Mouse (Mus musculus): Measurements from ENCODE around the gene Ager. TPM values are rescaled to one million over a fixed set of nuclear protein-coding genes. Genes with fewer than 3 reads are reported as not detected.

Gene Ager
- polyA plus RNA-seq, 1 experiment, result 0.22 TPM

DNA sequence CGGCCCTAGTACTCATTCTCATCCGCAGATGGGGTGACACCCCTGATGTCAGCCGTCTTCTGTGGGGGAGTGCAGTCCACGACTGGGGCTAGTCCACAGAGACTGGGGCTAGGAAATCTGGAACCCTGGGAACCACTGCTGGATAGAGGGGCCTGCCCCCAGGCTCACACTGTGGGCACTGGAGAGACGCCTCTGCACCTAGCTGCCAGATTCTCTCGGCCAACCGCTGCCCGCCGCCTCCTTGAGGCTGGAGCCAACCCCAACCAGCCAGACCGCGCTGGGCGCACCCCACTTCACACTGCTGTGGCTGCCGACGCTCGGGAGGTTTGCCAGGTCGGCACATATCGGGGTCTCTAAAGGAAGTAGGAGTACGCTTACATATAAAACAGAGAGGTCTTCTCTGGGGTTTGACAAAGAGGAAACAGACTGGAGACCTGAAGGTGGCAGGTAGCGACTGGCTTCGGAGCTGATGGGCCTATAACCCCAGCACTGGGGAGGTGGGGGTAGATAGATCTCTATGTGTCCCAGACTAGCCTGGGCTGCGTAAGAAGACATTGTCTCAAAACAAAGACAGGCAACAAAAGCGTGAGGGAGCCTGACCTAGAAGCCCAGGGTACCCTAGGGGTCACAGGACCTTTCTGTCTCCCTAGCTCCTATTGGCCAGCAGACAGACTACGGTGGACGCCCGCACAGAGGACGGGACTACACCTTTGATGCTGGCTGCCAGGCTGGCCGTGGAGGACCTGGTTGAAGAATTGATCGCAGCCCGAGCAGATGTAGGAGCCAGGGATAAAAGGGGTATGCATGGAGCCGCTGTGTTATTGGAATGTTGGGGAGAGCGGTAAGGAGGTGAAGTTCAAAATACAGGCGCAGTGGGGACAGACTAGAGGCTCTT lies 11.5 kb upstream of the Ager start:
- TF ChIP-seq USF1 (IDR thresholded peaks at IDR 0.05; ENCODE audit: low read depth) (no peak), POLR2AphosphoS2 (IDR thresholded peaks at IDR 0.05; ENCODE audit: insufficient read length, low read depth) (no peak), TCF12 (IDR thresholded peaks at IDR 0.05; ENCODE audit: insufficient read depth, poor library complexity, severe bottlenecking) (no peak), MYOG (IDR thresholded peaks at IDR 0.05; ENCODE audit: control insufficient read depth in 1 of 3, insufficient read depth in 1 of 3, insufficient read length in 2 of 3, low read depth in 2 of 3) (no peak), MAX (IDR thresholded peaks at IDR 0.05; ENCODE audit: low read depth) (no peak), MYOD1 (IDR thresholded peaks at IDR 0.05; ENCODE audit: control insufficient read depth in 1 of 3, insufficient read length in 2 of 3, low read depth in 2 of 3) (no peak), SRF (IDR thresholded peaks at IDR 0.05; ENCODE audit: control insufficient read depth, insufficient read length, low read depth) (no peak)
- Histone ChIP-seq H3K27me3 (ENCODE audit: control insufficient read depth, insufficient read depth, insufficient read length) (peaks cover 3% of the 10 kb centered on the region), H3K79me2 (ENCODE audit: control insufficient read depth, insufficient read depth) (no peaks in the 10 kb centered on the region), H3K4me3 (peak overlapping the region; percentile 46), H3K4me2 (ENCODE audit: low read depth) (peak overlapping the region; percentile 100), H3K36me3 (ENCODE audit: control insufficient read depth, insufficient read depth) (no peaks in the 10 kb centered on the region), H3ac (ENCODE audit: control insufficient read depth, insufficient read length) (peak overlapping the region; percentile 46)

- Histone ChIP-seq H3ac (ENCODE audit: control insufficient read depth, insufficient read length) (peak overlapping the region; percentile 46), H3K79me2 (ENCODE audit: control insufficient read depth, insufficient read depth) (no peaks in the 10 kb centered on the region), H3K4me2 (ENCODE audit: low read depth) (peak overlapping the region; percentile 100), H3K27me3 (ENCODE audit: control insufficient read depth, insufficient read depth, insufficient read length) (no peaks in the 10 kb centered on the region), H3K36me3 (ENCODE audit: control insufficient read depth, insufficient read depth) (no peaks in the 10 kb centered on the region), H3K4me3 (peak overlapping the region; percentile 46)
- TF ChIP-seq SRF (IDR thresholded peaks at IDR 0.05; ENCODE audit: control insufficient read depth, insufficient read length, low read depth) (no peak), TCF3 (IDR thresholded peaks at IDR 0.05; ENCODE audit: insufficient read length, low read depth) (no peak), MYOG (IDR thresholded peaks at IDR 0.05; ENCODE audit: control insufficient read depth in 1 of 3, insufficient read depth in 1 of 3, insufficient read length in 2 of 3, low read depth in 2 of 3) (no peak), MAX (IDR thresholded peaks at IDR 0.05; ENCODE audit: low read depth) (no peak), POLR2AphosphoS2 (IDR thresholded peaks at IDR 0.05; ENCODE audit: insufficient read length, low read depth) (peak; percentile 40), REST (IDR thresholded peaks at IDR 0.05; ENCODE audit: insufficient read depth, insufficient read length) (no peak), CEBPB (IDR thresholded peaks at IDR 0.05; ENCODE audit: insufficient read depth, poor library complexity, severe bottlenecking) (no peak), MYOD1 (IDR thresholded peaks at IDR 0.05; ENCODE audit: control insufficient read depth in 1 of 3, insufficient read length in 2 of 3, low read depth in 2 of 3) (no peak)
These were observed 10.8 kb upstream of the Ager start for GRCm38 (mm10) chr17:34586796-34587422.

DNA sequence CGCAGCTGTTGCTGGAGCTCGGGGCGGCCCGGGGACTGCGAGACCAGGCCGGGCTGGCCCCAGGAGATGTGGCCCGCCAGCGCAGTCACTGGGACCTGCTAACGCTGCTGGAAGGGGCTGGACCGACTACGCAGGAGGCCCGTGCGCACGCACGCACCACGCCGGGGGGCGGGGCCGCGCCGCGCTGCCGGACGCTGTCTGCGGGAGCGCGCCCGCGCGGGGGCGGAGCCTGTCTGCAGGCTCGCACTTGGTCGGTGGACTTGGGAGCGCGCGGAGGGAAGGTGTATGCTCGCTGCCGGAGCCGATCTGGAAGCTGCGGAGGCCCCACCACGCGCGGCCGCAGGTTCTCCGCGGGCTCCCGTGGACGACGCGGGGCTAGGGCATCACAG lies 10.2 kb upstream of the Ager start:
- H3K4me2 ChIP-seq (ENCODE audit: low read depth), result peak overlapping the region; percentile 100
- H3K79me2 ChIP-seq (ENCODE audit: control insufficient read depth, insufficient read depth), result no peaks in the 10 kb centered on the region
- no peaks in the 10 kb centered on the region for H3K36me3 ChIP-seq (ENCODE audit: control insufficient read depth, insufficient read depth)
- peak overlapping the region; percentile 46 for H3K4me3 ChIP-seq
- TF ChIP-seq CEBPB (IDR thresholded peaks at IDR 0.05; ENCODE audit: insufficient read depth, poor library complexity, severe bottlenecking), result no peak
- peak; percentile 34 for TF ChIP-seq SRF (IDR thresholded peaks at IDR 0.05; ENCODE audit: control insufficient read depth, insufficient read length, low read depth)
- TF ChIP-seq MYOG (IDR thresholded peaks at IDR 0.05; ENCODE audit: control insufficient read depth in 1 of 3, insufficient read depth in 1 of 3, insufficient read length in 2 of 3, low read depth in 2 of 3), result peak in 2 of 3 experiments; percentile 6 to 24
- peak; percentile 99 for TF ChIP-seq POLR2AphosphoS2 (IDR thresholded peaks at IDR 0.05; ENCODE audit: insufficient read length, low read depth)
- no peak for TF ChIP-seq TCF3 (IDR thresholded peaks at IDR 0.05; ENCODE audit: insufficient read length, low read depth)
- TF ChIP-seq POLR2A (IDR thresholded peaks at IDR 0.05; ENCODE audit: insufficient read length, low read depth), result peak; percentile 97
- TF ChIP-seq MYOD1 (IDR thresholded peaks at IDR 0.05; ENCODE audit: control insufficient read depth in 1 of 3, insufficient read length in 2 of 3, low read depth in 2 of 3), result peak in 1 of 3 experiments; percentile 3
- H3ac ChIP-seq (ENCODE audit: control insufficient read depth, insufficient read length), result peak overlapping the region; percentile 46
- no peaks in the 10 kb centered on the region for H3K27me3 ChIP-seq (ENCODE audit: control insufficient read depth, insufficient read depth, insufficient read length)

- peak overlapping the region; percentile 92 for H3K4me2 ChIP-seq (ENCODE audit: low read depth)
These were observed 9.8 kb upstream of the Ager start for GRCm38 (mm10) chr17:34587814-34588213.

GRCm38 (mm10) chr17:34588767-34589166 lies 8.9 kb upstream of the Ager start:
- no peaks in the 10 kb centered on the region for H3K36me3 ChIP-seq (ENCODE audit: control insufficient read depth, insufficient read depth)
- no peak overlapping the region for H3K4me3 ChIP-seq

More at GRCm38 (mm10) chr17:34587814-34588213, 9.8 kb upstream of the Ager start:
- H3K36me3 ChIP-seq (ENCODE audit: control insufficient read depth, insufficient read depth), result no peaks in the 10 kb centered on the region
- H3K27me3 ChIP-seq (ENCODE audit: control insufficient read depth, insufficient read depth, insufficient read length), result no peaks in the 10 kb centered on the region
- no peak for TF ChIP-seq E2F4 (IDR thresholded peaks at IDR 0.05; ENCODE audit: insufficient read depth)
- no peak for TF ChIP-seq POLR2A (IDR thresholded peaks at IDR 0.05; ENCODE audit: insufficient read length, low read depth)
- TF ChIP-seq MAX (IDR thresholded peaks at IDR 0.05; ENCODE audit: low read depth), result no peak
- TF ChIP-seq REST (IDR thresholded peaks at IDR 0.05; ENCODE audit: insufficient read depth, insufficient read length), result no peak
- no peak for TF ChIP-seq MYOD1 (IDR thresholded peaks at IDR 0.05; ENCODE audit: control insufficient read depth in 1 of 3, insufficient read length in 2 of 3, low read depth in 2 of 3)
- H3K4me3 ChIP-seq, result peak overlapping the region; percentile 46
- H3K79me2 ChIP-seq (ENCODE audit: control insufficient read depth, insufficient read depth), result no peaks in the 10 kb centered on the region
- peak overlapping the region; percentile 46 for H3ac ChIP-seq (ENCODE audit: control insufficient read depth, insufficient read length)

More at GRCm38 (mm10) chr17:34588767-34589166, 8.9 kb upstream of the Ager start:
- H3K27me3 ChIP-seq (ENCODE audit: control insufficient read depth, insufficient read depth, insufficient read length), result no peaks in the 10 kb centered on the region
- TF ChIP-seq POLR2AphosphoS2 (IDR thresholded peaks at IDR 0.05; ENCODE audit: insufficient read length, low read depth) (peak; percentile 24), TCF3 (IDR thresholded peaks at IDR 0.05; ENCODE audit: insufficient read length, low read depth) (no peak)
- no peaks in the 10 kb centered on the region for H3K79me2 ChIP-seq (ENCODE audit: control insufficient read depth, insufficient read depth)
- no peak overlapping the region for H3ac ChIP-seq (ENCODE audit: control insufficient read depth, insufficient read length)
- no peak overlapping the region for H3K4me2 ChIP-seq (ENCODE audit: low read depth)
